Comparison of ENCODE assay signal across 12 mouse cellular contexts in the genomic region with DNA sequence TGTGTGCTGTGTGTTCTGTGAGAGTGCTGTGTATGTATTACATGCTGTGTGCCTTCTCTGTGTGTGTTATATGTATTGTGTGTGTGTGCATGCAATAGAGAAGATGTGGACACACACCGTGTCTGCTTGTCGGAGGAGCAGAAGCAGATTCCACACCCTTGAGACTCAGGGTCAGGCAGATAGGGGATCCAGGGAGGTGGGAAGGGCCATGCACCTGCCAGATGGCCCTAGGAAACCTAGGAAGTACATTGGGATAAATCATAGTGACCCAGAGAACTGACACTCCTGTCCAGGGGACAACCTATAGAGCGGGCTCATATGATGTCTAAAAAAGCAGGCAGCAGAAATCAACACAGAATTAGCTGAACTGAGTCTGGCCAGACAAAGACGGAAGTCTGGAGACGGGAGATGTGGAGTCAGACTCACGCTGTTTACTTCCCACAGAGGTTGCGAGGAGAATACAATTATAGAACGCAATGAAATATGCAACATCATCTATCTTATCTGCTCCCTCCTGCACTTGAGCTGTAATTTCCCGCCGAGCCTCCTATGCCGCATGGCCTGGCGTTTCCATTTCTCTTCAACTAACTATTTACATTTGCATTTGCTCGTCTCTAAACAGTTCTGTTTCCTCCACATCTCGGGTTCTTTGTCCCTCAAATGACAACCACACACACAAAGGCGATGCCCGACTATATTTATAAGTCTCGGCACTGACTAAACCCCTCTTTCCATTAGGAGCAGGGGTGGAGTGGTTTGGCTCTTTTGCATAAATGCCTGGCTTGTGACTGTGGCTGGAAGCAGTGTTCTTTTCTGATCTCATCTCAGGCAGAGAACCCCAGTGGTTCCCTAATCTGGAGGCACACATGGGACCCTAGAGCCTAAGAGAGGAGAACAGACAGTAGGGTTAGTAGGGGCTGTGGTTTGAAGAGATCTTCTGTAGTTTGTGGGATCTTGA. TPM values are rescaled to one million over a fixed set of nuclear protein-coding genes. Genes with fewer than 3 reads are reported as not detected.
DNase-seq lines count a peak whose midpoint lies in the region; ATAC-seq and TF ChIP-seq lines count a peak whose summit lies in the region.
"Had no signal": no experiment of that assay in that cellular context is flagged by ENCODE, and none has a peak within 500 bp of the region (broad histone marks: within the 10 kb centered on the region; RNA-seq: fewer than 3 reads in every experiment).

No protein-coding gene starts in this region.

- ATAC-seq in heart, embryonic 12.5 days (ENCODE audit: insufficient number of reproducible peaks, low FRiP score) = 0 out of 2 replicates have a peak, but pooled peaks have one; percentile 53
- peak; percentile 82 for ATAC-seq in G1E (ENCODE audit: extremely low read depth, insufficient number of reproducible peaks, low FRiP score, poor library complexity, severe bottlenecking)
- ATAC-seq in erythroid progenitor cell, adult 5-6 weeks (replicated peaks; ENCODE audit: low FRiP score, poor library complexity, severe bottlenecking) = peak; percentile 88

- peak overlapping the region; percentile 41; the same call in 1 of the 2 replicates for H3K27ac ChIP-seq in heart, embryonic 12.5 days (ENCODE audit: poor library complexity, severe bottlenecking)

- peaks cover 27% of the 10 kb centered on the region for H3K4me1 ChIP-seq in heart, embryonic 12.5 days (replicated peaks)
- H3K4me1 ChIP-seq in G1E (ENCODE audit: insufficient read depth, low read depth, low read length) = peaks cover 60% of the 10 kb centered on the region

- intact Hi-C loops in heart, postnatal 10 days (cut with DNase I) = no loop called here

- H3K9ac ChIP-seq in heart, embryonic 12.5 days = no peak overlapping the region

- 43% methylated on average over 17 of the region's 17 CpGs for WGBS in heart, embryonic 12.5 days

- H3K36me3 ChIP-seq in heart, embryonic 12.5 days = no peaks in the 10 kb centered on the region
- no peaks in the 10 kb centered on the region for H3K36me3 ChIP-seq in G1E (replicated peaks)

- no peak for TF ChIP-seq CTCF in G1E (IDR thresholded peaks at IDR 0.05; ENCODE audit: low read depth, low read length)

- no peak overlapping the region for H3K4me3 ChIP-seq in heart, embryonic 12.5 days
- H3K4me3 ChIP-seq in G1E (ENCODE audit: low read depth, low read length) = peak overlapping the region; percentile 38; the same call in 1 of the 2 replicates

- H3K27me3 ChIP-seq in heart, embryonic 12.5 days (replicated peaks) = no peaks in the 10 kb centered on the region
- H3K27me3 ChIP-seq in G1E (ENCODE audit: insufficient read depth, low read length) = no peaks in the 10 kb centered on the region

- H3K9me3 ChIP-seq in heart, embryonic 12.5 days (replicated peaks) = no peaks in the 10 kb centered on the region
- H3K9me3 ChIP-seq in G1E (replicated peaks) = no peaks in the 10 kb centered on the region

- DNase-seq in heart, postnatal 10 days = no peak
- DNase-seq in G1E (ENCODE audit: low spot score) = peak; percentile 82
- peak; percentile 25 for DNase-seq in lung, postnatal 14 days
- DNase-seq in retina, embryonic 14.5 days (ENCODE audit: low spot score) = no peak
- DNase-seq in layer of hippocampus, postnatal 14 days (ENCODE audit: low spot score in 2 of 2) = no peak
- no peak for DNase-seq in frontal cortex, postnatal 14 days (ENCODE audit: low spot score in 2 of 2)
- DNase-seq: cerebellum, adult 18-20 months; layer of hippocampus, adult 9-11 months; right cerebral cortex, adult 18-20 months had no signal

- peak overlapping the region; percentile 15; the same call in 1 of the 2 replicates for H3K4me2 ChIP-seq in heart, embryonic 12.5 days

RNA-seq across cellular contexts. Expression of a gene that starts 27.4 kb away (rescaled TPM):
- 0.09 and 0.11 TPM in 2 replicates for polyA plus RNA-seq in heart, embryonic 12.5 days (2016; fragmentation: Nextera tagmentation; extraction: Ambion mirVana)
- under 1 TPM in 1 of 2 experiments, not detected in 1; 0.12 TPM for total RNA-seq in heart, postnatal 10 days (2021)
- not detected in 2 replicates for total RNA-seq in G1E (2014; fragmentation: Nextera tagmentation)
- 0.16 TPM in 1 of 2 replicates, not detected in the other for total RNA-seq in G1E (2017)
- polyA plus RNA-seq in G1E (2012) = not detected in 2 replicates
- not detected in 2 replicates for total RNA-seq in erythroid progenitor cell, adult 5-6 weeks (2015; ENCODE audit: low replicate concordance)
- not detected in 2 replicates for total RNA-seq in erythroid progenitor cell, adult 5-6 weeks (2017; ENCODE audit: low replicate concordance)
- not detected for total RNA-seq in layer of hippocampus, postnatal 14 days (2021)
- total RNA-seq: gastrocnemius, postnatal 4 days had no signal

Comparison
In these comparisons a context has a peak if more than half of its experiments do, and no peak if none do; other contexts are left out.
1. DNase-seq: peak in G1E (single experiment) and lung, postnatal 14 days (single experiment); none in heart, postnatal 10 days (0 of 2), retina, embryonic 14.5 days (single experiment), layer of hippocampus, postnatal 14 days (0 of 2) and frontal cortex, postnatal 14 days (0 of 2).
2. Peak in every context shown above with its lines, with median percentiles within 50 percentile points of each other: ATAC-seq.